Mouse (Mus musculus): ENCODE results near the gene Ehd2. TPM values are rescaled to one million over a fixed set of nuclear protein-coding genes. Genes with fewer than 3 reads are reported as not detected.

Ehd2 gene
- total RNA-seq, 2 experiments from 2014 or later: 4.5 to 5.5 TPM

GRCm38 (mm10) chr7:15975904-15976303 lies 8.5 kb upstream of the Ehd2 start:
- peak in 1 of 2 experiments; percentile 42 for DNase-seq (ENCODE audit: extremely low spot score in 1 of 2, low spot score in 1 of 2)

GRCm38 (mm10) chr7:15975451-15975850 lies 8.1 kb upstream of the Ehd2 start:
- no peak for DNase-seq (ENCODE audit: extremely low spot score in 1 of 2, low spot score in 1 of 2)

- DNase-seq (ENCODE audit: extremely low spot score in 1 of 2, low spot score in 1 of 2): peak; percentile 49 to 72
Measured at GRCm38 (mm10) chr7:15974712-15975111, 7.3 kb upstream of the Ehd2 start.

GRCm38 (mm10) chr7:15972247-15972646 lies 4.9 kb upstream of the Ehd2 start:
- DNase-seq (ENCODE audit: extremely low spot score in 1 of 2, low spot score in 1 of 2): no peak

- DNase-seq (ENCODE audit: extremely low spot score in 1 of 2, low spot score in 1 of 2): no peak
Measured at GRCm38 (mm10) chr7:15969674-15970073, 2.3 kb upstream of the Ehd2 start.

GRCm38 (mm10) chr7:15968322-15968721 lies 955 bp upstream of the Ehd2 start:
- no peak for DNase-seq (ENCODE audit: extremely low spot score in 1 of 2, low spot score in 1 of 2)

GRCm38 (mm10) chr7:15966489-15966888 lies 878 bp downstream of the Ehd2 start:
- no peak for DNase-seq (ENCODE audit: extremely low spot score in 1 of 2, low spot score in 1 of 2)

- DNase-seq (ENCODE audit: extremely low spot score in 1 of 2, low spot score in 1 of 2): no peak
Measured at GRCm38 (mm10) chr7:15963798-15964652, 3.3 kb downstream of the Ehd2 start.

GRCm38 (mm10) chr7:15962311-15963288 lies 4.8 kb downstream of the Ehd2 start:
- peak in 1 of 2 experiments; percentile 45 for DNase-seq (ENCODE audit: extremely low spot score in 1 of 2, low spot score in 1 of 2)

GRCm38 (mm10) chr7:15961798-15962197 lies 5.6 kb downstream of the Ehd2 start:
- no peak for DNase-seq (ENCODE audit: extremely low spot score in 1 of 2, low spot score in 1 of 2)

- DNase-seq (ENCODE audit: extremely low spot score in 1 of 2, low spot score in 1 of 2): no peak
Measured at GRCm38 (mm10) chr7:15961239-15961638, 6.1 kb downstream of the Ehd2 start.

- no peak for DNase-seq (ENCODE audit: extremely low spot score in 1 of 2, low spot score in 1 of 2)
Measured at GRCm38 (mm10) chr7:15960691-15961090, 6.7 kb downstream of the Ehd2 start.

GRCm38 (mm10) chr7:15956143-15956542 lies 11.2 kb downstream of the Ehd2 start:
- DNase-seq (ENCODE audit: extremely low spot score in 1 of 2, low spot score in 1 of 2): no peak

GRCm38 (mm10) chr7:15955509-15955908 lies 11.9 kb downstream of the Ehd2 start:
- no peak for DNase-seq (ENCODE audit: extremely low spot score in 1 of 2, low spot score in 1 of 2)

- DNase-seq (ENCODE audit: extremely low spot score in 1 of 2, low spot score in 1 of 2): no peak
Measured at GRCm38 (mm10) chr7:15954978-15955443, 12.4 kb downstream of the Ehd2 start.

GRCm38 (mm10) chr7:15954436-15954835 lies 12.9 kb downstream of the Ehd2 start:
- no peak for DNase-seq (ENCODE audit: extremely low spot score in 1 of 2, low spot score in 1 of 2)

GRCm38 (mm10) chr7:15953307-15954074 lies 13.9 kb downstream of the Ehd2 start:
- no peak for DNase-seq (ENCODE audit: extremely low spot score in 1 of 2, low spot score in 1 of 2)

GRCm38 (mm10) chr7:15952416-15952815 lies 15.0 kb downstream of the Ehd2 start:
- DNase-seq (ENCODE audit: extremely low spot score in 1 of 2, low spot score in 1 of 2): no peak

GRCm38 (mm10) chr7:15950008-15950407 lies 17.4 kb downstream of the Ehd2 start:
- no peak for DNase-seq (ENCODE audit: extremely low spot score in 1 of 2, low spot score in 1 of 2)

- DNase-seq (ENCODE audit: extremely low spot score in 1 of 2, low spot score in 1 of 2): no peak
Measured at GRCm38 (mm10) chr7:15949216-15949790, 18.1 kb downstream of the Ehd2 start.
